Mouse (Mus musculus) urinary bladder, postnatal 10 days (tissue): Measurements from ENCODE around the gene Pramel3.
"Not testable (repeated sequence)": the region's sequence is repeated elsewhere in the genome, so short reads cannot be mapped to it uniquely, and the experiment has no call there.

ENCODE experiments used
- DNase-seq: peaks from one replicate; pipeline ENCODE4 v3.0.0; 2022; ENCODE audit warnings: low spot score

Pramel3 gene

DNA sequence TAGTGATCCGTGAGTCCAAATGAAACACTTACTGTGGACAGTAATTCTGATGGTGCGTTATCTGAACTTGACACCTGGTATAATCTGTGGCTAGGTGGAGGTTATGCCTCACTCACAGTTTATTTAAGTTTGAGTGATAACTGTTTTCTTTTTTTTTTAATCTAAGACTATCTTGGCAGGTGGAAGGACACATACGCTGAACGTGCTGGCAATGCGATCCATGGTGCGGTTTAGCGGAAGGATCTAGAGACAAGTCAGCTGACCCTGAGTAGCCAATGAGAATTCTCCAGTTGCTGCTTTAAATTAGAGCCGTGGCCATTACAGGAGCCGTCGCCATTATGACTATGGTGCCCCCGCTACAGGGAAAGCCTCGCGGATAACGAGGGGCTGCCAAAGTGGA, at the start of gene Pramel3:
Gene Pramel3 (plus strand): TSS at position 301 of the 400 bp plus-strand sequence.
- not testable (repeated sequence) for DNase-seq

DNA sequence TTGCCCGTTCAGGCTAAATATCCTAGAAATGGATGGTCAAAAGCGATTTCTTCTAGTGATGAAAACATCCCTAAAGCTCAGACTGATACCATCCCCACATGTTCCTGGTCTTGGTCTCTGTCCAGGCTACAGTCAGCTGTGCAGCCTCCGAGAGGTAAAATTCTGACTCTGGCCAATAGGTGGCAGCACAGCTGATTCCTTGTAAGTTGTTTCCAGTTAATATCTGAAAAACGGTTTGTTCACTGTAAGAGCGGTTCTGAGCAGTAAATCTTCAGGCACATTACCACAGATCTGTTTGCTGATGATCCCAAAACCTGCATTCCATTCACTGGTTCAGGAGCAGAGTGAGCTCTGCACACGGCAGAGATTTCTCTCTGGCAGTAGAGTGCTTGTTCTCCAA, 58.6 kb downstream of the Pramel3 start:
- DNase-seq = not testable (repeated sequence)

DNA sequence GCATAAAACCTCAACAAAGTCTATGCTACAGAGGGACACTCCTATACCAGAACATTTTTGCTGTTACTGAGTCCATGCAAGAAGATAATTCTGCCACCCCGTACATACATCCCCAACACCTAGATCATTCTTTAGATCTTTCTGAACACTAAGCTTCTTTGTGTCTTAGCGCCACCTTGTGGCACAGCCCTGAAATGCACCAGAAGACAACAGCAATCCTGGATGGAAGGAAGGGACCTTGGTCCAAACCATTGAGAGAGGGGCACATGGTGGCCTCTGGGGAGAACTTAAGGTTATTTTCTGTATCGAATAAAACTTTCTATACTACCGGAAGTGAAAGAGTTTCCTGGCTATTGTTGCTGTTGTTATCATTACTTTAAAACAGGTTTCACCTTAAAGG, 59.8 kb downstream of the Pramel3 start:
- not testable (repeated sequence) for DNase-seq
